Mouse (Mus musculus) lung, postnatal 4 days (tissue): ENCODE measurements at regions not wholly inside any gene's neighbourhood (a gene's known extent, or its start where the extent isn't known, plus 50 kb on each side); places are given as distances from the start of the nearest gene placed in this dataset.
"Not testable (repeated sequence)": the region's sequence is repeated elsewhere in the genome, so short reads cannot be mapped to it uniquely, and the experiment has no call there.

Source experiments
- DNase-seq, 2 experiments: peaks; one replicate each; pipeline ENCODE4 v3.0.0; 2021

GRCm38 (mm10) chr4:35343751-35344150, 117.8 kb upstream of the C9orf72 start:
- no peak for DNase-seq

- no peak for DNase-seq
These were observed 105.2 kb upstream of the C9orf72 start for GRCm38 (mm10) chr4:35331161-35331560.

GRCm38 (mm10) chr4:35325300-35325699, 99.3 kb upstream of the C9orf72 start:
- DNase-seq: no peak

- DNase-seq: no peak
These were observed 96.6 kb upstream of the C9orf72 start for GRCm38 (mm10) chr4:35322432-35323173.

GRCm38 (mm10) chr4:35310396-35310977, 84.5 kb upstream of the C9orf72 start:
- DNase-seq: peak in 1 of 2 experiments; percentile 11

- DNase-seq: no peak
These were observed 82.2 kb upstream of the C9orf72 start for GRCm38 (mm10) chr4:35308221-35308620.

- no peak for DNase-seq
These were observed 79.2 kb upstream of the C9orf72 start for GRCm38 (mm10) chr4:35305210-35305609.

- no peak for DNase-seq
These were observed 74.9 kb upstream of the C9orf72 start for GRCm38 (mm10) chr4:35300848-35301247.

GRCm38 (mm10) chr4:35300374-35300773, 74.4 kb upstream of the C9orf72 start:
- not testable (repeated sequence) for DNase-seq

GRCm38 (mm10) chr4:35284611-35285010, 58.6 kb upstream of the C9orf72 start:
- DNase-seq: no peak
